Mouse (Mus musculus): ENCODE measurements around the gene A930002H24Rik. TPM values are rescaled to one million over a fixed set of nuclear protein-coding genes. Genes with fewer than 3 reads are reported as not detected.

The A930002H24Rik gene
- polyA plus RNA-seq, 2 experiments from 2014 or later, result not detected

- ATAC-seq, result no peak
These were observed 32.0 kb downstream of the A930002H24Rik start for GRCm38 (mm10) chr17:63831550-63831949.

- no peak for ATAC-seq
These were observed 34.8 kb downstream of the A930002H24Rik start for GRCm38 (mm10) chr17:63828561-63829332.

- ATAC-seq, result no peak
These were observed 36.8 kb downstream of the A930002H24Rik start for GRCm38 (mm10) chr17:63826767-63827166.

GRCm38 (mm10) chr17:63826196-63826595 is 37.4 kb downstream of the A930002H24Rik start:
- no peak for ATAC-seq

GRCm38 (mm10) chr17:63824141-63824540 is 39.5 kb downstream of the A930002H24Rik start:
- no peak for ATAC-seq

GRCm38 (mm10) chr17:63818444-63819027 is 45.1 kb downstream of the A930002H24Rik start:
- no peak for ATAC-seq

GRCm38 (mm10) chr17:63813552-63813951 is 50.0 kb downstream of the A930002H24Rik start:
- ATAC-seq, result no peak

Other genes with a start within 250 kb of the A930002H24Rik start
- gene Fer, start 729 bp downstream of the A930002H24Rik start, polyA plus RNA-seq (2017; shearing (Covaris generic)), result under 1 TPM; 0.44 to 0.54 TPM

Data from CD4-positive, CD25-positive, alpha-beta regulatory T cell, adult 4 months (primary cell).